Comparison of ENCODE assay signal across 24 mouse cellular contexts in genomic region chr5:63768220-63768619, GRCm38 (mm10). TPM values are rescaled to one million over a fixed set of nuclear protein-coding genes. Genes with fewer than 3 reads are reported as not detected.
DNase-seq lines count a peak whose midpoint lies in the region; ATAC-seq and TF ChIP-seq lines count a peak whose summit lies in the region.
"Had no signal": no experiment of that assay in that cellular context is flagged by ENCODE, and none has a peak within 500 bp of the region (broad histone marks: within the 10 kb centered on the region; RNA-seq: fewer than 3 reads in every experiment).

No protein-coding gene starts in this region.

- 91% methylated on average over 4 of the region's 4 CpGs for WGBS in forebrain, embryonic 15.5 days
- WGBS in forebrain, embryonic 12.5 days = 91% methylated on average over 4 of the region's 4 CpGs
- 90% methylated on average over 4 of the region's 4 CpGs for WGBS in midbrain, postnatal 0 days
- WGBS in midbrain, embryonic 16.5 days = 89% methylated on average over 4 of the region's 4 CpGs

- ATAC-seq in forebrain, embryonic 15.5 days (replicated peaks) = no peak
- no peak for ATAC-seq in forebrain, embryonic 12.5 days (ENCODE audit: low FRiP score)
- no peak for ATAC-seq in midbrain, postnatal 0 days (ENCODE audit: low FRiP score)
- no peak for ATAC-seq in midbrain, embryonic 16.5 days
- peak; percentile 55 for ATAC-seq in Patski
- no peak for ATAC-seq in erythroblast, adult 5-6 weeks (replicated peaks; ENCODE audit: low FRiP score, poor library complexity, severe bottlenecking)
- ATAC-seq: activated CD4-positive, CD25-positive, alpha-beta regulatory T cell, adult 4 months; CD4-positive, CD25-positive, alpha-beta regulatory T cell, adult 4 months; inflammation-experienced regulatory T-cells, adult 6 months; intestine, postnatal 0 days had no signal

- peak overlapping the region; percentile 29; the same call in 1 of the 2 replicates for H3K27ac ChIP-seq in forebrain, embryonic 15.5 days (replicated peaks)
- no peak overlapping the region for H3K27ac ChIP-seq in forebrain, embryonic 12.5 days
- no peak overlapping the region for H3K27ac ChIP-seq in midbrain, postnatal 0 days (ENCODE audit: low read depth, low read length)
- no peak overlapping the region for H3K27ac ChIP-seq in midbrain, embryonic 16.5 days (ENCODE audit: low read length)
- H3K27ac ChIP-seq: heart, embryonic 10.5 days; hindbrain, embryonic 14.5 days had no signal

- POLR2A ChIA-PET in Patski (lab: Charles Lee) = no interaction called here

- no peak for TF ChIP-seq CTCF in midbrain, postnatal 0 days (IDR thresholded peaks at IDR 0.05)
- no peak for TF ChIP-seq CTCF in Patski (IDR thresholded peaks at IDR 0.05)

- no peaks in the 10 kb centered on the region for H3K9me3 ChIP-seq in forebrain, embryonic 15.5 days
- no peaks in the 10 kb centered on the region for H3K9me3 ChIP-seq in forebrain, embryonic 12.5 days
- no peaks in the 10 kb centered on the region for H3K9me3 ChIP-seq in midbrain, postnatal 0 days (ENCODE audit: low read length)
- no peaks in the 10 kb centered on the region for H3K9me3 ChIP-seq in midbrain, embryonic 16.5 days (replicated peaks; ENCODE audit: control insufficient read depth, low read length, poor library complexity, severe bottlenecking)
- H3K9me3 ChIP-seq: heart, embryonic 10.5 days had no signal

- CTCF ChIA-PET in Patski (lab: Charles Lee) = interaction anchor here (1.7 kb wide), 1 partner anchor 35 kb away, joined by 4 read pairs; no protein-coding TSS in a partner anchor

- no peak overlapping the region for H3K4me2 ChIP-seq in forebrain, embryonic 15.5 days (replicated peaks)
- no peak overlapping the region for H3K4me2 ChIP-seq in forebrain, embryonic 12.5 days
- 0 out of 2 replicates have a peak overlapping the region, but pooled peaks have one; percentile 32 for H3K4me2 ChIP-seq in midbrain, postnatal 0 days (ENCODE audit: low read depth, low read length, poor library complexity, severe bottlenecking)
- no peak overlapping the region for H3K4me2 ChIP-seq in midbrain, embryonic 16.5 days (ENCODE audit: low read length)

- no peaks in the 10 kb centered on the region for H3K36me3 ChIP-seq in forebrain, embryonic 15.5 days
- H3K36me3 ChIP-seq in forebrain, embryonic 12.5 days (replicated peaks) = no peaks in the 10 kb centered on the region
- no peaks in the 10 kb centered on the region for H3K36me3 ChIP-seq in midbrain, postnatal 0 days (ENCODE audit: insufficient read depth, low read length)
- H3K36me3 ChIP-seq in midbrain, embryonic 16.5 days (ENCODE audit: control insufficient read depth, insufficient read depth, low read length) = no peaks in the 10 kb centered on the region
- H3K36me3 ChIP-seq: G1E; heart, embryonic 10.5 days had no signal

- in situ Hi-C loops in Patski (cut with MboI; ENCODE audit: low pct_unique_long_range_greater_than_20kb) = loop anchor here (5.0 kb wide), 3 partner anchors 99 to 826 kb away; no protein-coding TSS in a partner anchor

- H3K9ac ChIP-seq in forebrain, embryonic 15.5 days (replicated peaks) = no peak overlapping the region
- no peak overlapping the region for H3K9ac ChIP-seq in forebrain, embryonic 12.5 days
- no peak overlapping the region for H3K9ac ChIP-seq in midbrain, postnatal 0 days (replicated peaks; ENCODE audit: low read length, poor library complexity, severe bottlenecking)
- H3K9ac ChIP-seq in midbrain, embryonic 16.5 days (ENCODE audit: low read depth, low read length) = no peak overlapping the region
- H3K9ac ChIP-seq: hindbrain, embryonic 14.5 days had no signal

- H3K27me3 ChIP-seq in forebrain, embryonic 15.5 days = no peaks in the 10 kb centered on the region
- no peaks in the 10 kb centered on the region for H3K27me3 ChIP-seq in forebrain, embryonic 12.5 days
- no peaks in the 10 kb centered on the region for H3K27me3 ChIP-seq in midbrain, postnatal 0 days (ENCODE audit: insufficient read depth, low read length)
- no peaks in the 10 kb centered on the region for H3K27me3 ChIP-seq in midbrain, embryonic 16.5 days (ENCODE audit: control insufficient read depth, insufficient read depth, low read depth, low read length)
- H3K27me3 ChIP-seq in Patski = peaks cover 6% of the 10 kb centered on the region

- no peak for DNase-seq in midbrain, postnatal 0 days (ENCODE audit: low spot score)
- no peak for DNase-seq in Patski (ENCODE audit: low read depth, low spot score)
- DNase-seq in thymus, postnatal 14 days = no peak
- DNase-seq: adrenal gland, postnatal 14 days; B cell, adult 2 months; cerebellum, adult 11-12 months; cerebellum, adult 9-10 months; cerebellum, postnatal 25 days; gastrocnemius, postnatal 10 days; heart, adult 18-20 months; heart, postnatal 10 days; heart, postnatal 4 days; kidney, adult 8-10 months had no signal

- H3K4me3 ChIP-seq in forebrain, embryonic 15.5 days = no peak overlapping the region
- no peak overlapping the region for H3K4me3 ChIP-seq in forebrain, embryonic 12.5 days (replicated peaks)
- no peak overlapping the region for H3K4me3 ChIP-seq in midbrain, postnatal 0 days (ENCODE audit: low read depth, low read length)
- no peak overlapping the region for H3K4me3 ChIP-seq in midbrain, embryonic 16.5 days (ENCODE audit: low read depth, low read length)
- H3K4me3 ChIP-seq: heart, embryonic 10.5 days had no signal

- H3K4me1 ChIP-seq in forebrain, embryonic 15.5 days = peaks cover 15% of the 10 kb centered on the region
- H3K4me1 ChIP-seq in forebrain, embryonic 12.5 days = no peaks in the 10 kb centered on the region
- no peaks in the 10 kb centered on the region for H3K4me1 ChIP-seq in midbrain, postnatal 0 days (ENCODE audit: insufficient read depth, low read length)
- no peaks in the 10 kb centered on the region for H3K4me1 ChIP-seq in midbrain, embryonic 16.5 days (ENCODE audit: control insufficient read depth, insufficient read depth, low read length)
- H3K4me1 ChIP-seq: heart, embryonic 10.5 days had no signal

RNA-seq across cellular contexts. Expression of gene 0610040J01Rik, which starts 43.9 kb away (rescaled TPM):
- polyA plus RNA-seq in forebrain, embryonic 15.5 days (2015; fragmentation: Nextera tagmentation; extraction: Ambion mirVana) = 3.9 and 4.1 TPM in 2 replicates
- 1.8 and 1.9 TPM in 2 replicates for polyA plus RNA-seq in forebrain, embryonic 12.5 days (2016; fragmentation: Nextera tagmentation; extraction: Ambion mirVana)
- 0.93 and 1.3 TPM in 2 replicates for total RNA-seq in midbrain, postnatal 0 days (2014; rRNA removed)
- polyA plus RNA-seq in midbrain, postnatal 0 days (2015; fragmentation: Nextera tagmentation; extraction: Ambion mirVana) = 2.9 and 3.2 TPM in 2 replicates
- 3.2 and 3.6 TPM in 2 replicates for polyA plus RNA-seq in midbrain, embryonic 16.5 days (2015; fragmentation: Nextera tagmentation; extraction: Ambion mirVana)
- 0.58 TPM for polyA plus RNA-seq in Patski (2021)
- 0.77 TPM in 1 of 2 replicates, not detected in the other for total RNA-seq in erythroblast, adult 5-6 weeks (2015; ENCODE audit: low replicate concordance)
- 2.4 TPM in 1 of 2 replicates, not detected in the other for total RNA-seq in erythroblast, adult 5-6 weeks (2017; ENCODE audit: low replicate concordance)
- total RNA-seq: G1E had no signal
- polyA plus RNA-seq: activated CD4-positive, CD25-positive, alpha-beta regulatory T cell, adult 4 months; CD4-positive, CD25-positive, alpha-beta regulatory T cell, adult 4 months; G1E; inflammation-experienced regulatory T-cells, adult 6 months had no signal
